Mouse (Mus musculus) adrenal gland, postnatal 4 days (tissue): ENCODE data around the gene Rab4b. TPM values are rescaled to one million over a fixed set of nuclear protein-coding genes. Genes with fewer than 3 reads are reported as not detected.

Experiments
- DNase-seq, 2 experiments: peaks; one replicate each; pipeline ENCODE4 v3.0.0; 2021 to 2022; ENCODE audit warnings: low spot score in 2 of 2, mixed read lengths in 2 of 2
- long read RNA-seq, 2 experiments: library from polyadenylated mRNA; stranded (forward); transcript quantifications; one replicate each; pipeline ENCODE4 v2.0.0; 2021
- total RNA-seq, 2 experiments: library from RNA; stranded (reverse); gene quantifications; 2 replicates each; pipeline ENCODE4 v1.2.3; 2021

Gene Rab4b
- 10 to 100 TPM; 53.3 to 60.8 TPM for total RNA-seq
- long read RNA-seq, experiment 1, transcript Rab4b-201 (8 exons, 1,192 nt): major isoform, 28 of 42 reads
- long read RNA-seq, experiment 1, partial matches to known transcripts: 1 of 42 reads
- long read RNA-seq, experiment 1, other reads (novel, unspliced or antisense): 10 of 42 reads
- long read RNA-seq, experiment 2, transcript Rab4b-205 (7 exons, 1,372 nt): minor isoform, 9 of 59 reads
- long read RNA-seq, experiment 2, transcript Rab4b-201 (8 exons, 1,192 nt): major isoform, 34 of 59 reads
- long read RNA-seq, experiment 2, partial matches to known transcripts: 4 of 59 reads
- long read RNA-seq, experiment 2, other reads (novel, unspliced or antisense): 12 of 59 reads

DNA sequence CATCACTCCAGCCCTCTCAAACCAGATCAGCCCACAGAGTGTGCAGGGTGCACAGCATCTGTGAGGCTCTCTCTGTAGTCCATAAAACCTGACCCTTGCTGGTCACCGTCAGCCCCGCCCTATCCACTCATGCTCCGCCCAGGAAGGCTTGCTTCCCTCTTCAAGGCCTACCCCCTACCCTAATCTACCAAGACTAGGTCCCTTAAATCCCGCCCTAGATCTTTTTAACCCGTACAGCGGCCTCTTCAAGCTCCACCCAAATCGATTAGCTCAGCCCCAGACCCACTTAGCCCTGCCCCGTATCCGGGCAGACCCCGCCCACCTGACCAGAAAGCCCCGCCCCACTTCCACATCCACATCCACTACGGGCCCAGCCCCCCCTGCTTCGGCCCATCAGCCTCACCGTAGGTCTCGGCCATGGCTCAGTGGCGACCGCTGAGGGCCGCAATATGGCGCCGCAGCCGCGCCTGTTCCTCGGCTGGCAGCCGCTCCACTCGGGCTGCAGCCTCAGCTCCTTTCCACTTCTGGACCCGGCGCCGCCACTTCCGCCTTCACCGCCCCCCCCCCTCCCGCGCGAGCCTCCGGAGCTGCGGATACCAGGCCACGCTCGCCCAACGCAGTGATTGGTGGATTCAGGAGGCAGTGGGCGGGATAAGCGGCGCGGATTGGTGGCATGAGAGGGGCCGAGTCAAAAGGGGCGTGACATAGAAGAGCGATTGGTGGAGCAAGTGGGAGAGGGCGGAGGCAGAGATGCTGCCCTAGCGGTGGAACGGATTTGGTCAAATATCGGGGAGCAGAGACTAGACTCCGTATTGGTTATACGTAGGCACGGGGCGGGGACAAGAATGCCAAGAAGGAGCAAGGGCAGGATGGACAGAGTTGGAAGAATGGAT lies at the start of gene Rab4b:
Rab4b (minus strand) TSS at position 573 of the 893 bp plus-strand sequence.
- peak; percentile 92 to 96 for DNase-seq

DNA sequence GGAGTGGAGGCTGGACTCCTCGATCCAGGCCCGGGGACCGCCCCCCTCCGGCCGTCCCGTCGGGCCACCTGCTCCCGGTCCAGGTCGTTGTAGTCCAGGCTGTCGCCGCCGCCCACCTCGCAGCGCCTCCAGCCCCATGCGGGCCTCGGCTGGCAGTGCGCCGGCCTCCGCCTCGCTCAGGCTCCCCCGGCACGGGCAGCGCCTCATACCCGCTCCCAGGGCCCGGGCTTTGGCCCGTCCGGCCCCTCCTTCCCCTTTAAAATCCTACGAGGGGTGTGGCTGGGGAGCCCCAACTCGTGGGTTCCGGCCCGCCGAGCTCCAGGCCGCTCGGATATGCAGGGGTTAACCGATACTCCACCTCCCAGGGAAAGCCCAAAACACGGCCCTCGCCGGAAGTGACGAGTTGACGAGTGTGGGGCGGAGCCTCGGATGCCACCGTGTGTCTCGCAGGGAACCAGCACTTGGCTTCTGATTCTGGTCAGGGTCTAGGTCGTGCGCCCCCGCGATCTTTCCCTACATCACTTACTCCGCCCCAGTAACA lies 49.7 kb upstream of the Rab4b start, which contains the start of gene Itpkc:
Itpkc (minus strand) TSS at position 381 of the 541 bp plus-strand sequence.
- peak; percentile 71 to 85 for DNase-seq

DNA sequence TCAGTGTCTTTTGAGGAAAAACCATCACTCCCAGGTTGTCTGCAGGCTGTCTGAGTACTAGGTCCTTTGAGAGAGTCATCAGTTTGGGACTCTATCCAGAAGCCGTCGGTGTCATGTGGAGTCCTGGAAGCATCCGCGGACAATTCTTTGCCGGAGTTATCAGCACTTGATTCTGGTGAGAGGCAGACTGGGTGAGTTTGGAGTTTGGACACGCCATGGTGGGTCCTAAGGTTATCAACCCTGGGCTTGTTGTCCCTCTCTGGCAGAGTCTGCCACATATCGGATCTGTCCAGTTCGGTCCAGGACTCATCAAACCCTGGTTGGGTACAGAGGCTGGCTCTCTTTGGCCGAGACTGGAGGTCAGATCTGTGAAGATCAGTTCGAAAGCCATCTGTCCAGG lies 49.0 kb upstream of the Rab4b start:
- DNase-seq: no peak

DNA sequence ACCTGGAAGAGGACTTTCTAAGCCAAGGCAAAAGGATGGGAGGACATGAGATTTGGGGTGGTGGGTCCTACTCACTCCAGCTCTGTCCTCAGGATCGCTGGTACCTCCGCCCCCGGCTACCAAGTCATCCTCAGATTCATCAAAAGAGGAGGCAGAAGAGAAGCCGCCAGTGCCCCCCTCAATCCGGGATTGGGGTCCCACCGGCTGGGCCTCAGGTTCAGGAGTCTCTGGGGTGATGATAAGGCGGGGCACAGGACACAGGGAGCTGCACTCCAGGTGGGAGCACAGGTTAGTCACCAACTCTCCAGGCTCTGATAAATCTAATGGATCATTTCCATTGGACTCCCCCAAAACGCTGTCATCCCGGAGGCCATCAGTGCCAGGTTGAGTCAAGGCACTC lies 48.6 kb upstream of the Rab4b start:
- no peak for DNase-seq

DNA sequence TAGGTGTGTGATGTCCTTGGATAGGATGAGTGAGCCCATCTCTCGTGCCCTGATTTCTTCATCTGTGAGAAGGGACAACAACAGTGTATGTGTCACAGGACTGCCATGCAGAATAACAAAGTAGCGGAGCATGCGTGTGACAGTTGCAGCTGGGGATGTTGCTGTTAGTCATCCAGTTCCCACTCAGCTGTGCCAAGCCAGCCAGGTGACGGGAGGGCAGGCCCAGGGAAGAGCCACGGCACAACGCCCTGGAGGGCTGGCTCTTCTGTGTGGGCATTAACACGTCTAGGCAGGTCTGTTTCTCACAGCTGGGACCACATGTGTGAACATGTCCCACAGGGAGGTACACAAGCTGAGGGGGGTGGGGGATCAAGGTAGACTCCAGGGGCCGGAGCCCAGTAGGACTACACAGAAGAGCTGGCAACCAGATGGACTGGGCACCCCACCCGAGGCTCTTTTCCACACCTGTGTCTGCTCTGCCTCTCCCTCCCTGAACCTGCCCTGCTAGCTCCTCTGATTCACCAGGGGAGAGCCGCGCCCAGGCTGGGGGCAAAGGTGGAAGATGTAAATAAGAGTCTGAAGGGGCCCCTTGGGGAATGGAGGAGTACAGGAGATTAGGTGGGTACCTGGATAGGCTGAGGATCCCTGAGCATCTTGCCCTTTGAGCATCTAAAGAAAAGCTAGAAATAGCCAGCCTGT lies 46.3 kb upstream of the Rab4b start:
- DNase-seq: no peak

DNA sequence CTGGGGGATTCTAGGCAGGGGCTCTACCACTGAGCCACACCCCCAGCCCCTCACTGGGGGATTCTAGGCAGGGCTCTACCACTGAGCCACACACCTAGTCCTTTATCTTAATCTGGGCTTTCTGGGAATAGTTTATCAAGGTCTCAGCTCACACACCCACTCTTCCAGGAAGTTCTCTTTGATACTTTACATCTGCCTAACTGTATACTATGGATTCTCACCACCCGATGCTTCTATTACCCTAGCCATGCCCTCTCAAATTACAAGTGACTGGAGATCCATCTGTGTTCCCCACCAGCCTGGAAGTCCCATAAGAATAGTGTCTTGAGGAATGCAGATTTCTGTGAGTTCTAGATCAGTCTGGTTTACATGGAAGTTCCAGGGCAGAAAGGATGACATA lies 43.8 kb upstream of the Rab4b start:
- no peak for DNase-seq

DNA sequence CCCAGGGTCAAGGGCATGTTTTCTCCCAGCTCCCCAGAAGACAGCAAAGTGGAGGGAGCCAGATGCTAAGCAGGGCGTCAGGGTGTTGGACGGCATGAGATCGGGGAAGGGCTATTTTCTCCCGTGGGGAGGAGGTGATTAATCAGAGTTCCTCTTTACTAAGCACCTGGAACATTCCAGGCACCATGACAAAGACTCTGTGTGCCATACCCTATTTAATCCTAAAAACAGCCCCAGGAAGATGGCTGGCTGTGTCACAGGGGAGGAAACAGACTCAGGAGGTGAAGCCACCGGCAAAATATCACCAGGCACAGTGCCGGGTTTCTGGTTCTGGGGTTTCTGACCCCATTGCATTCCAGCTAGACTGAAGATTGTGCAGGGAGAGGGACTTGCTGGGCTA lies 43.2 kb upstream of the Rab4b start:
- DNase-seq: no peak

DNA sequence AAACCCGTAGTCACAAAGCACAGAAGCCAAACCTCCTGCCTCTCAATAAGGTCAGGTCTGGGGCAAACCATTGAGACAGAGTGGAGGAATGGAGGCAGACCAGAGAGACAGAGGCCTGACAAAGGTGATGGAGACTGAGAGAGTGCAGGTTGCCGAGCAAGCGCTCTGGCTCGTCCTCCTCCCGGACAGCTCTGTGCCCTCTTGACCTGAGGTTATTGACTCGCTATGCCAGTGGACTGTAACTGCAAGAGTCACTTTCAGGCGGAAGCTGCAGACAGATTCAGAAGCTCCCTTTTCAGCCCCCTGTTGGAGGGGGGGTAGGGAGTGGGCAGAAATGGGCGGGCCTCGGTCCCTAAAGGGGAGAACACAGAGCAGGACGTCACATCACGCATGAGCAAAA lies 41.2 kb upstream of the Rab4b start:
- no peak for DNase-seq

DNA sequence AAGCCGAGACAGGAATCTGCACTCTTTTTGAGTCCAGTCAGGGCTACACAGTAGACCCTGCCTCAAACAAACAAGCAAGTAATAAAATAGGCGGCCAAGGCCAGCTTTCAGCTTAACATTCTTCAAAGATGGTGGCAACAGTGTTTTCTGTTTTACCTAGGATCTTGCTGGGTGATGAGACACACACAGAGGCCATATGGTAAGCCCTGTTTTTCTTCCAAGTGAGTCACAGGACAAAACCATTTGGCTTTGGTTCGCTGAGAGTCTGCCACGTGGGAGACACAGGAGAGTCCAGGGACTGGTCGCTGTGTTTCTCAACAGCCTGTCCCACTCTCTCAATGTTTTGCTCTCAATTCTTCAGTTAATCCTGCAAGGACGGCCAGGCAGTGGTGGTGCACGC lies 39.9 kb upstream of the Rab4b start:
- no peak for DNase-seq

DNA sequence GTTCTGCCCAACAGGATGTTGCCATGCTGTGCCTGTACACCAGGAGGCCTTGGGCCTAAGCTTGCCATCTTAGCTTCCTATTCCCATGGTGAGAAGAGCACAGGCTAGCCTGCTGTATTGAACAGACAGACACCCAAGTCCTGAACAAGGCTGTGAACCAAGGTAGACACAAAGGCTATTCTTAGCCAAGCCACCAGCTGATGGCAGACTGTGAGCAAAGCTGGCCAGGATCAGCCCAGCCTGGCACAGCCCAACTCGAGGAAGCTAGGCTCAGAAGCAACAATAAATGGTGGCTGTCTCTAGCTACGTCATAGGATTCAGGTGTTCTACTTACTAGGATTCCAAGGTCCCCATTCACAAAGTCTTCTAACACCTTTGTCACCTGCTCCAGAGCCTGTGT lies 33.9 kb upstream of the Rab4b start:
- DNase-seq: no peak

DNA sequence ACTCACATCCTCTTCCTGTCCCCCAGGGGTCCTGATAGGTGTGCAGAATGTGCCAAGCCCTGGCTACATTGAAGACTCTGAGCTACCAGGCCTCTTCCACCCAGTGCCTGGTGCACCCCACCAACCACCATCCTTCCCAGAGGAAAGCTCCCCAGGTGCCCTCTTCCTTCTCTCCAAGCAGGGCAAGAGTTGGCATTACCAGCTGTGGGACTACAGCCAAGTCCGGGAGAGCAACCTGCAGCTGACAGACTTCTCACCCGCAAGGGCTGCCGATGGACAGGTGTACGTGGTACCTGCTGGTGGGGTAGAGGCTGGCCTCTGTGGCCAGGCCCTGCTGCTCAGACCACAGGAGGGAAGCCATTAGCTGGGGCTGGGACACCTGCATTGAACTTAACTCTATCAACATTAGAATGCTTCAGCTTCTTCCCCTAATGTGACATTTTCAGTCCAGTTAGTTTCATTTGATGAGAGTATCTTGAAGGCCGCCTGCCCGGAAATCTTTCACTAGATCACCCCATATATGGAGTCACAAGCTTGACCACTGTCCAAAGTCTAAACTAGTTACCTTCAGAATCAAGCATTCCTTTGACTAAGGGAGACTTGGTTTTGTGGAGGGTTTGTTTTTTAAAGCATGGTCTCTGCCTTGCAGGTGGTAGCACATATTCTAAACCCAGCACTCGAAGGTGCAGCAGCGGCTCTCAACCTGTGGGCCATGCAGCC lies 25.2 kb upstream of the Rab4b start:
- DNase-seq: no peak

DNA sequence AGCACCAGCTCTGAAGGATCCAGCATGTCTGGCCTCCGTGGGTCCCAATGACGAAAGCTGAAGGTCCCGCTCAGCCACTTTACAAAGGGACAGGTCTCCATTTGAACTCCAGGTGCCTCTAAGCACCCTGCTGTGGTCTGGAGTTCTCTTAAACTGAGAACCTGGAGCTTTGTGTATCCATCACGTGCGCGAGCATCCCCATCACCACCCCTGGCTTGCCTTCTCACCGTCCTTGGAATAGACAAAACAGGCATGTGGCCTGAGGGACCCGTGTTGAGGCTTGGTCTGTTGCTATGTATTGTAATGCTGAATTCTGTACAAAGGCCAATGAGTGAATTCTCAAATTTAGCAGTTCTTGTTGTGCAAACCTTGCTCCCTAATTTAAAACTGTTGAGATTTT lies 20.1 kb upstream of the Rab4b start:
- no peak for DNase-seq

DNA sequence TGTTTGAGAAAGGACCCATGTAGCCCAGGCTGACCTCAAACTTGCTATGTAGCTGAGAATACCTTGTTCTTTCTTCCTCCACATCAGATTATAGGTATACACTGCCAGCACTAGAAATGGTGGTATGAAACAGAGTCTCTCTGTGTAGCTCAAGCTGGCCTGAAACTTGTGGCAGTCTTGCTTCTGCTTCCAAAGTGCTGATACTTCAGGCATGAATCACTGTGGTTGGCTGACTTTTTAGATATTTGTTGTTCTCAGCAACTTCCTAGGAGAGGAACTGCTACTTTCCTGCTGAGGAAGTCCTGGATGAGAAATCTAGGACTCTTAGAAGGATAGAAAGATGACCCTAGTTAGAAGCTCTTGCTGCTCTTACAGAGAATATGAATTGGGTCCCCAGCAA lies 19.7 kb upstream of the Rab4b start:
- DNase-seq: no peak

DNA sequence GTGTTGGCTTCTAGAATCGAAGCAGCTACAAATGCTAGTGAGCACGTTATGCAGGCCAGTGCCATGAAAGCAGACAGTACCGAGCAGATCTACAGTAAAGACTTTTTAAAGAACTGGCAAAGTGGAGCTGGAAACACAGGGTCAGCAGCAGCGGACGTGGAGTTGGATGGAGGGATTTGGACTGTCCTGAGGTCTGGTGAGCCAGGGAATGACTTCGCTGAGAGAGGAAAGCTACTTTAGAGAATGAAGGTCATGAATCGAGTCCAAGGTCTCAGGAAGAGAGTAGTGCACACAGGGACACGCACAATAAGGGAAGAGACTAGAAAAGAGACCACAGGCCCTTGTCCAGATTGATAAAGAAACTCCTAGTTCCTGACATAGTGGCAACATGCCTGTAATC lies 18.9 kb upstream of the Rab4b start:
- no peak for DNase-seq

DNA sequence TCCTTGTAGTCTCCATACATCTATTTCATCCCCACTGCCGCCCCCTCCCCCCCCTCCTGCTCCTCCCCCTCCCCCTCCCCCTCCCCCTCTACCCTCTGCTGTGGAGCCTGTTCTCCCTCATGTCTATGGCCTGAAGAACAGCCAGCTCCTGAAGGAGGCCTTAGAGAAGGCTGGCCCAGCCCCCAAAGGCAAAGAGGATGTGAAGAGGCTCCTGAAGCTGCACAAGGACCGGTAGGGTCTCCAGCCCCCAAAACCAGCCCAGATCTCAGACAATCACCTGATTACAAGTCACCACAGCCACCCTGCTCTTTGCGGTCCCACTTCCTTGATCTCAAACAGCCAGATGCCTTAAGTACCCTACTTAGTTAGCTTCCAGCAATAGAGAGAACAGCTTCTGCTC lies 18.4 kb upstream of the Rab4b start:
- DNase-seq: no peak

DNA sequence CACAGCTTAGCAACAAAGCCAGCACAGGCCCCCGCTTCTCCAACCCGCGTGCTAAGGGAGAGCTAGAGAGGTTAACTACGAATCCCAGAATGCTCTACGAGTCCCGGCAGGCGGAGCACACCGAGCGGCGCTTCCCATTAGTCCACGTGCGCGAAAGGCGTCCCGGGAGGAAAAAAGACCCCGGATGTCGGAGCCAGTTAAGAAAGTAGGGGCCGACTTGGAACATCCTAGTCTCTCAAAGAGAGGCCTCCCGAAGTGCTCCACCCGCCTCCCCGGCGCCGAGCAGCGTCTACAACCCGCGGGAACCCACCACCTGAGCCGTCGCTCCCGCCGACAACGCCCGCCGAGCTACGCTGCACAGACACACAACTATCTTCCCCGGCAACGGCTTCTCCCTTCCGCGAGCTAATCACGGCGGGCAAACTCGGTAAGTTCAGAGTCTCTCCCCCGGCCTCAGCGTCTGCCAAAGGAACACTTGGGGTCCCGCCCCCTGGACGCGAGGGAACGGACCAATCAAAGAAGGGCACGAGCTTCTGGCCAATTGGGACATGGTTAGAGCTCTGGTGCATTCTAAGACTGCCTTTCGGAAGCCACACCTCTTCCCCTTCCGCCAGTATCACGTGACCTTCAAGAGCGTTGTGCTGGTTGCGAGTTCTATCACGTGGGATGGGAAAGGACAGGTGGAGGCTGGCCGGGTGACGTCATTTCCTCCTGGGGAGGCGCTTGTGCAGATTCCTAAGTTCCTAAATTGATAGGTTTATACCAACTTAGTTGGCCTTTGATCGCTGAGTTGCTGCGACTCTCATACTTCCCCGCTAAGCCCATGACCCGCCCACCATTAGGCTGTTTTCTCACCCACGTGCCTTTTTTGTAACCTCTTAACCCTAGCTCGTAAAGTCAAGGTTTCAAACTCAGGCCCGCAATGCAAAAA lies 17.2 kb upstream of the Rab4b start, which contains the start of the genes BC024978 and Snrpa:
BC024978 (plus strand) TSS at position 101 of the 931 bp plus-strand sequence.
Snrpa (minus strand) TSS at position 591 of the 931 bp plus-strand sequence.
- peak; percentile 71 to 88 for DNase-seq

DNA sequence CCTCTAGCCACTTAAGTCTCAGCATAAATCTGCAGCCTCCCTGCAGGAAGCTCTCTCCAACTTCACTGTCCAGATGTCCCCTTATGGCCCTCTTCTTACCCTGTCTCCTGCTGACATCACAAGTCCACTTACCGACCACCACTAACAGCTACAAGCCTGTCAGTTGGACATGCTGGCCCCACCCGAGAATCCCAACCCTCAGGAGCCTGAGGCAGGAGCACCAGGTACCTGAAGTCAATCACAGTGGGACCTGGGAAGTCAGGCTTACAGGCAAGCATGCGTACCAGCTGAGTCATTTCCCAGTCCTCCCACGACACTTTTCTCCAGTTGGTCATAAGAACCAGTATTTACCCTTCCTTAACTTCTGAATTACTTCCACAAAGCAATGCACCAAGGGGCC lies 15.0 kb upstream of the Rab4b start:
- DNase-seq: no peak

DNA sequence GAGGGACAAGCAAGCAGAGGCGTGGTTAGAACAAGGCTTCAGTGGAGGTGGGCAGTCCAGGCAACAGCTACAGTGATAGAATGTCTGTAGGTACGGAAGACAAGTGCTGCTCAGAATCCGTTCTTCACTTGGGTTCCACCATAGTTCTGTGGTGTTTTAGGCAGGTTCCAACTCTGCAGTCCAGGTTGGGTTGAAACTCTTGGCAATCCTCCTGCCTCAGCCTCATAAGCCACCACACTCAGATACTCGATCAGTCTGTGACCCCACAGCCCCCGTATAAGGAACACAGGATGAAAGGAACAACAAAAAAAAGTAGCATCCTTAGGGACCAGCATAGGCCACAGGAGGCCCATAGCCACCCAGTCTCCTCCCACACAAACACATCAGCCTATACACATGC lies 13.7 kb upstream of the Rab4b start:
- no peak for DNase-seq

DNA sequence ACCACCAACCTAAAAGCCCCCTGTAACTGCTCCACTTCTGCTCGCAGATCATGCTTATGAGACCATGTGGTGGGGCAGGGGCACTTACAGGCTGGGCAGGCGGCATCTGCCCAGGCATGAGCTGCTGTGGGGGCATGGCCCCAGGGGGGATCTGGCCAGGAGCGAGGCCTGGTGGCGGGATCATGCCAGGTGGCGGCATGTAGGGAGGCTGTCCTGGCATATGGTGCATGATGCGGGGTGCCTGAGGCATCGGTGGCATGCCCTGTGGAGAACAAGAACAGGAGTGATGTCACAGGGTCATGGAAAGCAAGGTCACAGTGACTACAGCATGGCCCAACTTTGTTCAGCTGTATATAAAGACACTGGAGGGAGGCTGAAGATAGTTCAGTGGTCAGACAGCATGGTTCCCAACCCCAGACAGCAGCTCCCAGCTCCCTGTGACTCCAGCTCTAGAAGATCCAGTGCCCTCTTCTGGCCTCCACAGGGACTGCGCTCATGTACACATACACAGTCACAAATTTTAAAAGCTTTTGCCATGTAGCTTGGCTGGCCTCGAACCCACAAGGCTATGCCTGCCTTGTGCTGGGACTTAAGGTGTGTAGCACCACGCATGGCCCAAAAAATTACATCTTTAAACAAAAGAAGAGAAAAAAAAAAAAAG lies 10.7 kb upstream of the Rab4b start:
- no peak for DNase-seq
